Mouse (Mus musculus) layer of hippocampus, postnatal 36 days (tissue): ENCODE results near the gene Slc35e3. TPM values are rescaled to one million over a fixed set of nuclear protein-coding genes. Genes with fewer than 3 reads are reported as not detected.
A peak's percentile ranks its signal among the peaks of the same experiment; 100 is the strongest.
"Not testable (repeated sequence)": the region's sequence is repeated elsewhere in the genome, so short reads cannot be mapped to it uniquely, and the experiment has no call there.

Experiments used
- DNase-seq, 2 experiments: peaks; one replicate each; pipeline ENCODE4 v3.0.0; 2022
- total RNA-seq, 2 experiments: library from RNA; stranded (reverse); gene quantifications; 2 replicates each; pipeline ENCODE4 v1.2.3; 2021

Slc35e3 gene
- total RNA-seq, 2 experiments from 2014 or later, result 31.2 to 33.7 TPM

DNA sequence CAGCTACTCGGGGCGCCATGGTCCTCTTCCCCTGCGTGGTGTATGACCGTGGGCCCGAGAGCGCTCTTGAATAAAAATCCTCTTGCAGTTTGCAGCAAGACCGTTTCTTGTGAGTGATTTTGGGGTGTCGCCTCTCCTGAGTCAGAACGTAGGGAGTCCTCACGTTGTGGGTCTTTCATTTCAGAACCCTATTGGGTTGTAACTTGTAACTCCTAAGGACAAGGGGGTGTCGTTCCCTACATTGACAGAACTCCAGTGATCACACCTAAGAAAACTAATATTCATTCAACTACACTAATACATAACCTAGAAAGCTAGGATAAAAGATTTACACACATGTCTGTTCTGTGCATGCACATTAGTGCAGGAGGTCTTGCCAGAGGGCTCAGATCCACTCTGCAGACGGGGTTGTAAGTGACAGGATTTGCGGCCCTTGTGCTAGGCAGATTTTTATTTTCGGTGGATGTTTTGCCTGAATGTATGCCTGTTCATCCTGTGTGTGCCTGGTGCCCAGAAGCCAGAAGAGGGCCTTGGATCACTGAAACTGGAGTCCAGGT lies 3.7 kb upstream of the Slc35e3 start:
- no peak for DNase-seq

- no peak for DNase-seq
Measured at GRCm38 (mm10) chr10:117749050-117749686, 3.0 kb upstream of the Slc35e3 start.

- no peak for DNase-seq
Measured at GRCm38 (mm10) chr10:117748276-117749049, 2.3 kb upstream of the Slc35e3 start.

GRCm38 (mm10) chr10:117747711-117748110 lies 1.5 kb upstream of the Slc35e3 start:
- DNase-seq, result no peak

GRCm38 (mm10) chr10:117745570-117746296 lies 432 bp downstream of the Slc35e3 start:
- peak in 1 of 2 experiments; percentile 26 for DNase-seq

- no peak for DNase-seq
Measured at GRCm38 (mm10) chr10:117743917-117744316, 2.2 kb downstream of the Slc35e3 start.

GRCm38 (mm10) chr10:117743182-117743581 lies 3.0 kb downstream of the Slc35e3 start:
- DNase-seq, result no peak

- DNase-seq, result no peak
Measured at GRCm38 (mm10) chr10:117742618-117743017, 3.5 kb downstream of the Slc35e3 start.

DNA sequence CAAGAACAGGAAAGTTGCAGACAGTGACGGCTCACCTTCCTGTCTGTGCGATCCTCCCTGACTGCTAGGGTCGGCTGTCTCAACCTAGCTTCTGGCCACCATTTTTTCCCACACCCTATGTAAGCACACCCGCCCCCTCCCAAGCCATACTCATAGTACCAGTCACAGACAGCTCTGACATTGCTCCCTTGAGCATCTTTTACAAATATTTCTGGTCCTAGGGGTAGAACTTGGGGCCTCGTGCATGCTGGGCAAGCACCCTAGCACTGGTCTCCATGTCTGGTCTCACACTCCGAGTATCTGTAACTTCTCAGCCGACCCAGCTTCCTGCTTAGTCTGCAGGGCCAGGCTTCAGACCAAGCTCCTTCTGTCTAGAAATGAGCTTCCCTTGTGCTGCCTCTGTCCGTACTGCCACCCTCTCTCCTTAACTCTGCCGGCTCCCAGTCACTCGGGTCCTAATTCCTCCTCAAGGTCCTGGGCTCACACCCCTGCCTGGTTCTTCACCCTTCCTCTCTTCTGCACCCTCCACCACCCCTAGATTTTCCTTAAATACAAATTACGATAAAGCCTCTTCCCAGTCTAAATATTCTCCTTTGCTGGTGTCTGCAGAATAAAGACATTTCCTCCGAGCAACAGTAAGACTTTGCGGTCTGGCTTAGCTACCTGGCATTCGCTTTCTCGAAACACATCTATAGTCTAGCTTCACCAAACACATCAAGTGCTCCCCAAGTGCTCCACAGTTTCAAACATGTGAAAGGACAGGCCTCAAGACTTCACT lies 4.3 kb downstream of the Slc35e3 start:
- DNase-seq, result no peak

DNA sequence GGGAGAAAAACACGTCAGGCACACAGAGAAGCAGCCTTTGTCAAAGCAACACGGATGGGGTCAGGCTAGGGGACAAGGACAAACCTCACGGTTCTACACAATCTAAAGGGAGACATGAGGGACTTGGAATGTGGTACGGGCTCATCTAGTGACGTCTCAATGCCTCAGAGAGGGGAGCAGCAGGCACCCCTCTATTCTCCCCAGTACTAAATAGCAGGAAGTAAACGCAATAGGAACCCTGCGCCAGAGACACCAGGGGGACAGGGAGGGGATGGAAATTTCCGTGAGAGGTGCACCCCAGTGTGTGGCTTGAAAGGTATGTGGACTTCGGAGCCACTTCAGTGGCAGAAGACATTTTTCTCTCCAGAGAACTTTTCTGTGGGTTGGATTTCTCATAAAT lies 5.2 kb downstream of the Slc35e3 start:
- no peak for DNase-seq

DNA sequence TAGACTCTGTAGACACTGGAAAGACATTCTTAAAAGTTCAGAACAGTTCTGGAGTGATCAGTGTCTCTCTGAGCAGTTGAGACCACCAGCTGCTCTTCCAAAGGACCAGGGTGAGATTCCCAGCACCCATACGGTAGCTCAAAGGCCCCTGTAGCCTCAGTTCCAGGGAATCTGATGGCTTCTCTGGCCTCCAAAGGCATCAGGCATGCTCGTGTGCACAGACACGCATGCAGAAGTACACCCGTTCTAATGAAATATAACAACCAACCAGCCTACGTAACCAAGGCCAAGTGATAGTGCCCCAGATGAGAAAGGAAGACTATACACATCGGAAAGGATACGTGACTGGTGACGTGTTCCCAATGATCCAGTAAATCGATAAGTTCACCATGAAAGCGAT lies 6.0 kb downstream of the Slc35e3 start:
- DNase-seq, result no peak

- no peak for DNase-seq
Measured at GRCm38 (mm10) chr10:117739648-117739948, 6.6 kb downstream of the Slc35e3 start.

GRCm38 (mm10) chr10:117738928-117739647 lies 7.1 kb downstream of the Slc35e3 start:
- no peak for DNase-seq

GRCm38 (mm10) chr10:117738140-117738921 lies 7.8 kb downstream of the Slc35e3 start:
- no peak for DNase-seq

- not testable (repeated sequence) for DNase-seq
Measured at GRCm38 (mm10) chr10:117737498-117737897, 8.7 kb downstream of the Slc35e3 start.

DNA sequence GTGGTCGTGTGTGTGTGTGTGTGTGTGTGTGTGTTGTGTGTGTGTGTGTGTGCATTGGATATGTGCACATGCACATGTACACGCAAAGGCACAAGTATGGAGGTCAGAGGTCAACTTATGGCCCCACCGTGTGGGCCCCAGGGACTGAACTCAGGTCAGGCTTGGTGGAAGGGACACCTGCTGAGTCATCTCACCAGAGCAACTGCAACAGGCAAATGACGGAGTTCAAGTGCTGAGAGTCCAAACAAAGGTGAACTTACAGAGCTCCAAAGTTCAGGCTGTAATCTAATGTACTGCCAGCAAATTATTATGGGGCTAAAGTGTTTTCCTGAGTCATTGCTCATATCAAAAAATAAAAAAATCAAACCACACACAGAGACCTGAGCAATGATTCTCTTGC lies 9.1 kb downstream of the Slc35e3 start:
- DNase-seq, result no peak

- DNase-seq, result no peak
Measured at GRCm38 (mm10) chr10:117736573-117736972, 9.6 kb downstream of the Slc35e3 start.

GRCm38 (mm10) chr10:117735396-117735795 lies 10.8 kb downstream of the Slc35e3 start:
- DNase-seq, result not testable (repeated sequence)

- not testable (repeated sequence) for DNase-seq
Measured at GRCm38 (mm10) chr10:117734104-117734852, 11.9 kb downstream of the Slc35e3 start.

DNA sequence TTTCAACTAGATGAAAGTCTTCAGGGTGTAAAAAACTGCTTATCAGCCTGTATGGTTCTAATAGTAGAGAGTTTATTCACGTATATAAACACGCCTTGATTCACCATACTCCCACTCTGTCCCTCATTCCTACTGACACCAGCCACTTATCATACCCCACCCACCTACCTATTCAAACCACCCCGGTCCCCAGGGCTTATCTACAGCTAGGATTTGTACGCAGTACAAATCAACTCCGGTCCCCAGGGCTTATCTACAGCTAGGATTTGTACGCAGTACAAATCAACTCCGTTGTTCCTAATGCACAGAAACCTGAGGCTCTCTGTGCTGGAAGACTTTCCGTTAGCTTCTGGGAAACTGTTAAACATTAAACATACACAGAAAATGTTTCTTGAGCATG lies 12.5 kb downstream of the Slc35e3 start:
- not testable (repeated sequence) for DNase-seq
